Mouse (Mus musculus) limb, embryonic 12.5 days (tissue): ENCODE measurements around the gene Pidd1. TPM values are rescaled to one million over a fixed set of nuclear protein-coding genes. Genes with fewer than 3 reads are reported as not detected.
"Not testable (repeated sequence)": the region's sequence is repeated elsewhere in the genome, so short reads cannot be mapped to it uniquely, and the experiment has no call there.

Experiments
- ATAC-seq: fragments of 200-750 bp; cut with Nextera tagmentation; 2 replicates; pipeline ENCODE4 v1.8.0; 2017; ENCODE audit warnings: low read depth, moderate TSS enrichment; ENCODE audit not compliant: insufficient number of reproducible peaks, insufficient read depth, low FRiP score, low TSS enrichment
- H3K27ac ChIP-seq: fragments of 300-500 bp; sonication (generic); 2 replicates; pipeline ENCODE4 v1.5.1; 2016; ENCODE audit warnings: mild to moderate bottlenecking, moderate library complexity
- H3K27me3 ChIP-seq: fragments of 300-500 bp; sonication (generic); 2 replicates; pipeline ENCODE4 v1.6.1; 2016; ENCODE audit warnings: mild to moderate bottlenecking, moderate library complexity
- H3K36me3 ChIP-seq: fragments of 300-500 bp; sonication (generic); 2 replicates; pipeline ENCODE4 v1.6.1; 2016; ENCODE audit warnings: mild to moderate bottlenecking, moderate library complexity
- H3K4me1 ChIP-seq: fragments of 300-500 bp; sonication (generic); replicated peaks from 2 replicates; pipeline ENCODE4 v1.6.1; 2016
- H3K4me2 ChIP-seq: fragments of 300-500 bp; sonication (generic); 2 replicates; pipeline ENCODE4 v1.6.1; 2016; ENCODE audit warnings: mild to moderate bottlenecking, moderate library complexity
- H3K4me3 ChIP-seq: fragments of 300-500 bp; sonication (generic); replicated peaks from 2 replicates; pipeline ENCODE4 v1.5.1; 2016; ENCODE audit warnings: mild to moderate bottlenecking
- H3K9ac ChIP-seq: fragments of 300-500 bp; sonication (generic); replicated peaks from 2 replicates; pipeline ENCODE4 v1.6.1; 2016; ENCODE audit warnings: mild to moderate bottlenecking, moderate library complexity
- H3K9me3 ChIP-seq: fragments of 300-500 bp; sonication (generic); 2 replicates; pipeline ENCODE4 v1.6.1; 2016; ENCODE audit warnings: mild to moderate bottlenecking, moderate library complexity
- WGBS: fragments of 180-500 bp; shearing (Covaris S2); methylation state at CpG from one replicate; pipeline ENCODE4 v1.1.7; 2016; 5-methylcytosine and 5-hydroxymethylcytosine counted together
- polyA plus RNA-seq: library from polyadenylated mRNA; unstranded; fragments of >200 nt; fragmentation: Nextera tagmentation; extraction: Ambion mirVana; gene quantifications from 2 replicates; pipeline ENCODE4 v1.2.1, GENCODE M21; 2016

The Pidd1 gene
- polyA plus RNA-seq, 1 experiment from 2014 or later: 16.4 TPM

DNA sequence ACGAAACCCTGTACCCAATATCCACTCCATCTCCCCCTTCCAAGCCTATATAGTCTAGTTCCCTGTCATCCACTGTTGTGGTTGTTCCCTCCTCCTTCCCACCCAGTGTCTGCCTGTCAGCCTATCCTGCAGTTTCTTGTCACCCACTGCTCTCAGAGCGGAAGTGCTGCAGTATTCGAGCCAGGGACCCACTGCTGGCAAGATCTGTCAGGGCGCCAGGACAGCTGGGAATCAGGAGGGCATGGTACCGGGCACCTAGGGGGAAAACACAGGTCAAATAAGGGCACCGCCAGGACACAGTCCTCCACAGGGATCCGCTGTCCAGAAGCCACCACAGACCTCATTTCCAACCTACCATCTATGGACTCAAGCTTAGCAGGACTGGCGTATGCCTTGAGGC lies 33.2 kb downstream of the Pidd1 start:
- Histone ChIP-seq H3K9ac (no peak overlapping the region), H3K9me3 (no peaks in the 10 kb centered on the region), H3K27me3 (no peaks in the 10 kb centered on the region), H3K27ac (no peak overlapping the region), H3K4me2 (no peak overlapping the region), H3K4me1 (peaks cover 8% of the 10 kb centered on the region), H3K4me3 (no peak overlapping the region), H3K36me3 (peaks cover 47% of the 10 kb centered on the region)
- ATAC-seq: no peak
- 86% methylated on average over 8 of the region's 8 CpGs for WGBS

DNA sequence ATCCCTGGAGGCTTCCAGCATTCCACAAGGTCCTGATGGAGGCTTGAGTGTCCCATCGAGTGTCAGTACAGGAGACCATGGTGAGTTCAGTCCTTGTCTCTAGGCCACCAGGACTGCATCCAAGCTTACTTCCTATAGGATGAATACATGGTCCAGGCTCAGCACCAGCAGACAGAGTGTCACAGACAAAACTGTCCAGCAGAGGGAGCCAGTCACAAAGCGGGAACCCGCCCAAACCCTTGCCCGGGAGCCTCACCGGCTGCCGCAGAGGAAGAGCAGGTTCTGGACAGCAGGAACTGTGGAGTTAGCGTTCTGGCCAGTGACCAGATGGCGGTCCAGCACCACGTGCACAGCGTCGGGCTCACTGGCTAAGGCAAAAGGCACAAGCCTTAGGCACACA lies 35.0 kb downstream of the Pidd1 start:
- Histone ChIP-seq H3K4me2 (no peak overlapping the region), H3K36me3 (peaks cover 51% of the 10 kb centered on the region), H3K4me1 (peaks cover 8% of the 10 kb centered on the region), H3K4me3 (no peak overlapping the region), H3K9me3 (no peaks in the 10 kb centered on the region), H3K9ac (no peak overlapping the region), H3K27ac (no peak overlapping the region), H3K27me3 (no peaks in the 10 kb centered on the region)
- 0 out of 2 replicates have a peak, but pooled peaks have one; percentile 17 for ATAC-seq
- WGBS: 16% methylated on average over 11 of the region's 11 CpGs

DNA sequence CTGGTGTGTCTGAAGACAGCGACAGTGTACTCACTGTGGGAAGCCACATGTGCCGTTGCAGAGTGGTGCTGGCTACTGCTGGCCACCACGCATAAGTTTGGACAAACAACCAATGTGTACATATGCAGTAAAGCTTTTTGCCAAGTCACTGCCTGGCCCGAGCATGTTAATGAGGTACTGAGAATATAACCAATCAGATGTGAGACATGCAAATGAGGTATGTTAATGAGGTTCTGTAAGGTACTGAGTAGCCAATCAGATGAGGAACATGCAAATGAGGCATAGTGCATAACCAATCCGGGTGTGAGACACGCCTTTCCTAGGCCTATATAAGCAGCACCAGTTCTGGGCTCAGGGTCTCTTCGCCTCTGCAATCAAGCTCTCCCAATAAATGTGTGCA lies 36.2 kb downstream of the Pidd1 start:
- not testable (repeated sequence) for H3K4me2 ChIP-seq, H3K4me1 ChIP-seq, ATAC-seq, H3K27me3 ChIP-seq, H3K27ac ChIP-seq, H3K9me3 ChIP-seq, H3K9ac ChIP-seq, H3K4me3 ChIP-seq
- H3K36me3 ChIP-seq: peaks cover 61% of the 10 kb centered on the region
- 96% methylated on average over 7 of the region's 7 CpGs for WGBS

DNA sequence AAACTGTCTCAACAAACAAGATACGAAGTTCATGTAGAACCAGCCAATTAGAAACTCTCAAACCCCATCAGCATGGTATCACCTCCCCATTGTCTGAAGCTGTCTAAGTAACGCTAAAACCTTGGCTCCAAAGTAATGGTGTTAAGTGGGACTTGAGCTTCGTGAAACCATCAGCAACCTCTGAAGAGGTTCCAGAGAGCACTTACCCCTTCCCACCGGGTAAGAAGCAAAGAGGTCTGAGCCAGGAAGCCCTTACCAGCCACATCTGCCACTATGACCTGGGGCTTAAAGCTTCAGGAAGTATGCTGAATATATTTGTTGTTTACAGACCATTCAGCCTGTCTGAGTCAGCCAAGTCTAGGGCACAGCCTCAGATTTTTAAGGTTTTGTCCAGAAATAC lies 38.4 kb downstream of the Pidd1 start:
- ATAC-seq: no peak
- H3K27me3 ChIP-seq: no peaks in the 10 kb centered on the region
- H3K4me3 ChIP-seq: no peak overlapping the region
- H3K36me3 ChIP-seq: peaks cover 67% of the 10 kb centered on the region
- no peaks in the 10 kb centered on the region for H3K9me3 ChIP-seq
- H3K4me2 ChIP-seq: no peak overlapping the region
- H3K4me1 ChIP-seq: no peaks in the 10 kb centered on the region; the same call in 1 of the 2 replicates
- H3K9ac ChIP-seq: no peak overlapping the region
- H3K27ac ChIP-seq: no peak overlapping the region
- 85% methylated on average over 4 of the region's 4 CpGs for WGBS

DNA sequence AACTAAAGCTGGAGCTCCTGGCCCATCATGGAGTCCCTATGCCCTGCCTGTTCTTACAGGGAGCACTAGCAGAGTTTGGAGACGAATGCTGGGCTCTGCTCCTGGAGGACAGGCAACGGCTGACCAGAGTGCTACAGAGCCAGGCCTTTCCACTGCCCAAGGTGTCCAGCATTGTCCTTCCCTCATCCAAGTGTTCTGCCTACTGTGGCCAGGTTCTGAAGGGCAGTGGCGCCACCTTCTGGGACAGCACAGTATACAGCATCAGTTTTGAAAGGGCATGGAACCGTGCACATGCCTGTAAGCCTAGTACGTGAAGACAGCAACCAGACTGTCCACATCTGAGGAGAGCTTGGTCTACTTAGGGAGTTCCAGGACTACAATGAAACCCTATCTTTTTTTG lies 40.5 kb downstream of the Pidd1 start:
- 56% methylated on average over 5 of the region's 5 CpGs for WGBS
- Histone ChIP-seq H3K9me3 (no peaks in the 10 kb centered on the region), H3K4me2 (no peak overlapping the region), H3K9ac (no peak overlapping the region), H3K27me3 (no peaks in the 10 kb centered on the region), H3K27ac (no peak overlapping the region), H3K36me3 (peaks cover 67% of the 10 kb centered on the region), H3K4me3 (no peak overlapping the region), H3K4me1 (no peaks in the 10 kb centered on the region)
- no peak for ATAC-seq

DNA sequence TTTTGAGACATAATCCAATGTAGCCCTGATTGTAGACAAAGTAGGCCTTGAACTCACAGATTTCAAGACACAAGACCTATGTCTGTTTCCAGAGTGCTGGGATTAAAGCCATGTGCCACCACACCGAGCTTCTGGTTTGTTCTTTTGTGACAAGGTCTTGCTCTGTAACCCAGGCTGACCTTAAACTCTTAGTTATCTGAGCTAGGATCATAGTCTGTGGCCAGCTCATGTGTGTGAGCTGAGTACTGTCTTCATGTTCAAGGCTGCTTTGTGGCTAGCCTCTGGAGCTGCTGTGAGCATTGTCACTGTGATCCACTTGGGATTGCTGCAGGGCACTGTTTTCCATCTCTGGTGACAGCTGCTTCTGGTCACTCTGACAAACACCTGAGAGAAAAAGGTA lies 48.5 kb downstream of the Pidd1 start:
- Histone ChIP-seq H3K9ac (no peak overlapping the region), H3K9me3 (no peaks in the 10 kb centered on the region), H3K4me1 (peaks cover 12% of the 10 kb centered on the region), H3K27ac (no peak overlapping the region), H3K36me3 (peaks cover 42% of the 10 kb centered on the region), H3K4me3 (no peak overlapping the region), H3K4me2 (no peak overlapping the region), H3K27me3 (no peaks in the 10 kb centered on the region)
- 88% methylated on average over 1 of the region's 1 CpGs for whole genome bisulfite sequencing
- ATAC-seq: no peak

DNA sequence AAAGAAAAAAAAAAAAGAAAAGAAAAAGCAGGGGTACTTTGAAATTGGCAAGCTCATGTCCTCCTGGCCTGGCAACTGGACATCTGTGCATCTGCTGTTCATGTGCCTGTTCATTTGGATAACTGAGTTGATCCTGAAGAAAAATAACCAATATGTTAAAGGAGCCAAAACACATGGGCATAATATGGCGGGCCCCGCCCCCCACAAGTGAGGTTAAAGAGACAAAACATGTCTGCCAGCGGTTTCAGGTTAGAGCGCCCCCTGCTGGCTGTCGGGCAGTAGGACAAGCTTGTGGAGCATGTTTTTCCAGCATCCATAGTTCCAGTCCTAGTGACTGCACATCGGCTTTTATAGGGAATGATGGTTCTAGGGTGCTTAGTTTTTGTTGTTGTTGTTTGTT lies 49.1 kb downstream of the Pidd1 start:
- Histone ChIP-seq H3K36me3 (peaks cover 37% of the 10 kb centered on the region), H3K9me3 (no peaks in the 10 kb centered on the region), H3K4me2 (no peak overlapping the region), H3K27ac (no peak overlapping the region), H3K27me3 (no peaks in the 10 kb centered on the region), H3K4me1 (peaks cover 12% of the 10 kb centered on the region), H3K4me3 (no peak overlapping the region), H3K9ac (no peak overlapping the region)
- whole genome bisulfite sequencing: 26% methylated on average over 6 of the region's 6 CpGs
- ATAC-seq: no peak

DNA sequence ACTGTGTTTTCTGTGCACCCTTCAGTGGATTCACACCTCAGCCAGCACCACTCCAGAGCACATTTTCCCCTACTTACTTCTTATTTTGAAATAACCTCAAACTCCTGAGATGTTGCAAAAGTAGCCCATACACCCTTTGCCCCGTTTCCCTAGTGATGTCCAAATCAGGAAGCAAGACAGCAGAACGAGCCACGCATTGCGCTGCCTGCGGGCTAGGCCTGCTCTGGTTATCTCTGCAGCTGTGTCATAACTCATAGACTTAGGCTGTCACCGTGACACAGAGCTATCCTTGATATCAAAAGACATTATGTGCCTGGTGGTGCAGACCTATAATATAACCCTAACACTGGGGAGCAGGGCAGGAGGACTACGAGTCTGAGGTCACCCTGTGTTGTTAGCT lies 49.7 kb downstream of the Pidd1 start:
- Histone ChIP-seq H3K9me3 (no peaks in the 10 kb centered on the region), H3K4me1 (peaks cover 12% of the 10 kb centered on the region), H3K27ac (no peak overlapping the region), H3K27me3 (peaks cover 5% of the 10 kb centered on the region; the same call in 1 of the 2 replicates), H3K9ac (no peak overlapping the region), H3K4me2 (0 out of 2 replicates have a peak overlapping the region, but pooled peaks have one; percentile 0), H3K4me3 (no peak overlapping the region), H3K36me3 (peaks cover 31% of the 10 kb centered on the region)
- ATAC-seq: no peak
- 88% methylated on average over 7 of the region's 7 CpGs for WGBS

DNA sequence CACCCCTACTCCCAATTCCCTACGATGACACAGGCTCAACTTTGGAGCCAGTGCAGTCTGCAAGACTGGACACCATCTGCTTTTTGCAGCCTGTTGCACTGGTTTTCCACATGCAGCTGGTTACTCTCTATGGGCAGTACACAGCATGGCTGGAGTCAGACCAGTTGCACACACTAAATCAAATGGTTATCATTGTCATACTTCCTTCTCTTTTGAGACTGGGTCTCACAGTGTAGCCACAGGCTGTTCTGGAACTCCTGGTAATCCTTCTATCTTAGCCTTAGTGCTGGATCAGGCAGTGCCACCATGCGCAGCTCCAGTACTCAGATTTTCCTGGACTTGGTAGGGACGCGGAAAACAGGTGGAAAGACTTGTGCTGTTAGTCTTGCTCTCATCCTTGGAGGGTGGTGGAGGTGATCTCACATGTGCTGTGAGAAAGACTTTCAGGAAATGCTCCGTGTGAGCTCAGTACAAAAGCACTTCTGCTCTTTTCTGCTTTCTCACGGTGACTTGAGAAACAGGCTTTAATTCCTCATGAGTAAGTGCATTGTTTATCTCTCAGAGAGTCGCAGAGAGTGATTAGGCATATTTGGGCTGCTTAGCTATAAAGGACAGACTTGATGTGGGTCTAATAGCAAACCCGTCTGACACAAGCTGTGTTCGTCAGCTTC lies 51.1 kb downstream of the Pidd1 start:
- Histone ChIP-seq H3K27me3 (peaks cover 5% of the 10 kb centered on the region; the same call in 1 of the 2 replicates), H3K9ac (peak overlapping the region; percentile 75), H3K27ac (peak overlapping the region; percentile 43; the same call in 1 of the 2 replicates), H3K4me2 (peak overlapping the region; percentile 94), H3K9me3 (no peaks in the 10 kb centered on the region), H3K4me1 (peaks cover 12% of the 10 kb centered on the region), H3K4me3 (peak overlapping the region; percentile 67), H3K36me3 (peaks cover 16% of the 10 kb centered on the region)
- ATAC-seq: peak; percentile 21; the same call in 1 of the 2 replicates
- WGBS: 42% methylated on average over 9 of the region's 9 CpGs

DNA sequence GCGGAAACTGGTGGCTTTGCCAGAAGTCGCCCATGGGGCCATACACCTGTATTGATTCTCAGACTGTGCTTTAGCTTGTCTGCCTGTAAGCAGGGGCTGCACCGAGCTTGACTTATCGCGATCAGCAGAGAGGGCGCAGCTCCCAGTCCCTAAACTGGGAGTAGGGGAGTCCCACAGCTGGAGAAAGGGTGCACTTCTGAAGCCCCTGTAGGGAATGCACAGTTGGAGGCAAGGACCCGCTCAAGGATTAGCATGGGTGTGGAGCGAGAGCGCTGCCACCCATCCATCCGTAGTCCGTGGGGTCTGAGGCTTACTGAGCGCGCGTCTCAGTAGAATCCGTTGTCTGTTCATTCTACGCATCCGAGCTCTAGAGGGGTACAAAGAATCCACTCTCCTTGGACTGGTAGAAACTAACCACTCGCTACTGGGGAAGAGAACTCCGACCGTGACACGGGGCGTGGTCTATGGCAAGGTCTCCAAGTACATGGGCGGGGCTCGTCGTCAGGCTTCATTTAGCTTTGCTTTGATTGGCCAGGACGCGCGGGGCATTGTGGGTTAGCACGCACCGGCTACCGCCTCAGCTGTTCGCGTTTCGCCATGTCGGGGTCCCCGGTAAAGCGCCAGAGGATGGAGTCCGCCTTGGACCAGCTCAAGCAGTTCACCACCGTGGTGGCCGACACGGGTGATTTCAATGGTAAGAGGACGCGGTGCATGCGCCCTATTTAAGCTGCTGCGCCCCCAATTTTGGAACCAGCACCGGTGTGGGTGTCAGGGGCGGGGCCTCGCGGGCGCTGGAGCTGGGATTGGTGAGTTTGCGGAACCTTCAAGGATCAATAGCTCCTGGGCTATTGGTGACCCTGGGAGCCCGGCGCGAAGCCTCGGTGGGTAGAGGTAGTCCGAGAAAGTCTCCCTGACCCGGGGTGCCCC lies 51.9 kb downstream of the Pidd1 start, which contains the start of gene Taldo1:
Gene Taldo1 (plus strand): TSS at position 575 of the 927 bp plus-strand sequence.
- WGBS: under 1% methylated on average over 57 of the region's 57 CpGs
- Histone ChIP-seq H3K4me1 (peaks cover 12% of the 10 kb centered on the region), H3K4me2 (peak within 1 kb of the TSS; percentile 94), H3K9ac (peak within 1 kb of the TSS; percentile 75), H3K9me3 (no peaks in the 10 kb centered on the region), H3K36me3 (peaks cover 12% of the 10 kb centered on the region), H3K27ac (peak within 1 kb of the TSS; percentile 77), H3K4me3 (peak within 1 kb of the TSS; percentile 67), H3K27me3 (peaks cover 5% of the 10 kb centered on the region; the same call in 1 of the 2 replicates)
- ATAC-seq: peak; percentile 89
